Mouse (Mus musculus): ENCODE results near the gene Plce1. TPM values are rescaled to one million over a fixed set of nuclear protein-coding genes. Genes with fewer than 3 reads are reported as not detected.

The Plce1 gene
- polyA plus RNA-seq, 1 experiment from 2014 or later = 6.1 TPM

- 91% methylated on average over 6 of the region's 6 CpGs for WGBS (ENCODE audit: insufficient replicate concordance)
- no peak overlapping the region for H3K9ac ChIP-seq (ENCODE audit: low read depth, low read length)
- H3K27me3 ChIP-seq (ENCODE audit: control insufficient read depth, insufficient read depth, low read length) = no peaks in the 10 kb centered on the region
- H3K4me2 ChIP-seq = no peak overlapping the region
- no peak overlapping the region for H3K4me3 ChIP-seq (ENCODE audit: low read depth, low read length)
- H3K9me3 ChIP-seq (replicated peaks; ENCODE audit: control insufficient read depth, low read length) = no peaks in the 10 kb centered on the region
- ATAC-seq (replicated peaks; ENCODE audit: insufficient number of reproducible peaks, low FRiP score, low TSS enrichment) = no peak
- H3K4me1 ChIP-seq (ENCODE audit: control insufficient read depth, insufficient read depth, low read length) = no peaks in the 10 kb centered on the region
- peaks cover 14% of the 10 kb centered on the region for H3K36me3 ChIP-seq (ENCODE audit: control insufficient read depth, insufficient read depth, low read length)
- H3K27ac ChIP-seq (ENCODE audit: low read depth, low read length) = no peak overlapping the region
These were observed 306.8 kb downstream of the Plce1 start for GRCm38 (mm10) chr19:38787756-38788155.

GRCm38 (mm10) chr19:38793563-38794045 is 312.7 kb downstream of the Plce1 start:
- no peak overlapping the region for H3K27ac ChIP-seq (ENCODE audit: low read depth, low read length)
- no peak overlapping the region for H3K9ac ChIP-seq (ENCODE audit: low read depth, low read length)
- no peaks in the 10 kb centered on the region for H3K9me3 ChIP-seq (replicated peaks; ENCODE audit: control insufficient read depth, low read length)
- H3K4me2 ChIP-seq = no peak overlapping the region
- 93% methylated on average over 7 of the region's 7 CpGs for WGBS (ENCODE audit: insufficient replicate concordance)
- peaks cover 25% of the 10 kb centered on the region for H3K36me3 ChIP-seq (ENCODE audit: control insufficient read depth, insufficient read depth, low read length)
- ATAC-seq (replicated peaks; ENCODE audit: insufficient number of reproducible peaks, low FRiP score, low TSS enrichment) = no peak
- H3K27me3 ChIP-seq (ENCODE audit: control insufficient read depth, insufficient read depth, low read length) = no peaks in the 10 kb centered on the region
- H3K4me1 ChIP-seq (ENCODE audit: control insufficient read depth, insufficient read depth, low read length) = no peaks in the 10 kb centered on the region
- H3K4me3 ChIP-seq (ENCODE audit: low read depth, low read length) = no peak overlapping the region

DNA sequence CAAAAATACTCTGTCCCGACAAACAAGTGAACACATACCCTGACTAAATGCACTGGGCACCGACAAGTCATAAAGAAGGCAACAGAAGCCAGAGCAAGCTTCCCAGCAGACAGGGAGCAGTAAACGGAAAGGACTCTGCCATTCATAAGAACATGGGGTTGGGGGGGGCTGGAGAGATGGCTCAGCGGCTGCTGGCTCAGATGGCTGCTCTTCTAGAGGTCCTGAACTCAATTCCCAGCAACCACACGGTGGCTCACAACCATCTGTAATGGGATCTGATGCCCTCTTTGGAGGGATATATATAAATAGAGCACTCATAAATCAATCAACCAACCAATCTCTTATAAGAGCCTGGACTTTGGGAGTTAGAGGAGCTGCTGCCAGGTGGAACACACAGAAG is 315.6 kb downstream of the Plce1 start:
- WGBS (ENCODE audit: insufficient replicate concordance) = 80% methylated on average over 5 of the region's 5 CpGs
- ATAC-seq (replicated peaks; ENCODE audit: insufficient number of reproducible peaks, low FRiP score, low TSS enrichment) = no peak
- H3K9me3 ChIP-seq (replicated peaks; ENCODE audit: control insufficient read depth, low read length) = no peaks in the 10 kb centered on the region

GRCm38 (mm10) chr19:38798291-38798690 is 317.4 kb downstream of the Plce1 start:
- Histone ChIP-seq H3K4me3 (ENCODE audit: low read depth, low read length) (no peak overlapping the region), H3K36me3 (ENCODE audit: control insufficient read depth, insufficient read depth, low read length) (peaks cover 15% of the 10 kb centered on the region), H3K27me3 (ENCODE audit: control insufficient read depth, insufficient read depth, low read length) (no peaks in the 10 kb centered on the region), H3K4me1 (ENCODE audit: control insufficient read depth, insufficient read depth, low read length) (no peaks in the 10 kb centered on the region), H3K9ac (ENCODE audit: low read depth, low read length) (no peak overlapping the region), H3K4me2 (no peak overlapping the region), H3K27ac (ENCODE audit: low read depth, low read length) (no peak overlapping the region), H3K9me3 (replicated peaks; ENCODE audit: control insufficient read depth, low read length) (no peaks in the 10 kb centered on the region)
- WGBS (ENCODE audit: insufficient replicate concordance) = 84% methylated on average over 1 of the region's 1 CpGs
- ATAC-seq (replicated peaks; ENCODE audit: insufficient number of reproducible peaks, low FRiP score, low TSS enrichment) = no peak

More for the DNA sequence above, 315.6 kb downstream of the Plce1 start:
- peaks cover 18% of the 10 kb centered on the region for H3K36me3 ChIP-seq (ENCODE audit: control insufficient read depth, insufficient read depth, low read length)
- H3K4me2 ChIP-seq = no peak overlapping the region
- H3K27me3 ChIP-seq (ENCODE audit: control insufficient read depth, insufficient read depth, low read length) = no peaks in the 10 kb centered on the region
- H3K4me1 ChIP-seq (ENCODE audit: control insufficient read depth, insufficient read depth, low read length) = no peaks in the 10 kb centered on the region
- H3K27ac ChIP-seq (ENCODE audit: low read depth, low read length) = no peak overlapping the region
- H3K9ac ChIP-seq (ENCODE audit: low read depth, low read length) = no peak overlapping the region
- H3K4me3 ChIP-seq (ENCODE audit: low read depth, low read length) = no peak overlapping the region

DNA sequence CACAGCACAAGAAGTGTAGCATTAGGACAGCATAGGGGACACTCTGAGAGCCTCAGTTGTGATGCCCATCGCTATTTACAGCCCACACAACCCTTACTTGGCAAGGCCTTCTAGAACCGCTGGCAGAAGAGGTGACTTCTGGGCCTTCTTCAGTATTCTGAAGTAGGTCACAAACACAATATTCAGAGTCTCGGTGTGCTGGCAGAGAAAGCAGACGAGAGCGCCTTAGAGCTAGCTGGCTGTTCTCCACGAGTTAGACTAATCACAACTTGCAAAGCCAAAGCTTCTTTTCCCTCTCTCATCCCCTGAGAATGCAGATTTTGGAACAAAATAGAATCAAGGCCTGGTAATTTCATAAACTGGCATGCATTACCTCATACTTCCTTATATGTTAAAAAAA is 317.9 kb downstream of the Plce1 start:
- no peak overlapping the region for H3K4me3 ChIP-seq (ENCODE audit: low read depth, low read length)
- peaks cover 17% of the 10 kb centered on the region for H3K36me3 ChIP-seq (ENCODE audit: control insufficient read depth, insufficient read depth, low read length)
- H3K9me3 ChIP-seq (replicated peaks; ENCODE audit: control insufficient read depth, low read length) = no peaks in the 10 kb centered on the region
- ATAC-seq (replicated peaks; ENCODE audit: insufficient number of reproducible peaks, low FRiP score, low TSS enrichment) = no peak
- no peak overlapping the region for H3K9ac ChIP-seq (ENCODE audit: low read depth, low read length)
- no peak overlapping the region for H3K27ac ChIP-seq (ENCODE audit: low read depth, low read length)
- H3K27me3 ChIP-seq (ENCODE audit: control insufficient read depth, insufficient read depth, low read length) = no peaks in the 10 kb centered on the region
- WGBS (ENCODE audit: insufficient replicate concordance) = 95% methylated on average over 6 of the region's 6 CpGs
- H3K4me2 ChIP-seq = no peak overlapping the region
- no peaks in the 10 kb centered on the region for H3K4me1 ChIP-seq (ENCODE audit: control insufficient read depth, insufficient read depth, low read length)

- peaks cover 16% of the 10 kb centered on the region for H3K36me3 ChIP-seq (ENCODE audit: control insufficient read depth, insufficient read depth, low read length)
- peaks cover 4% of the 10 kb centered on the region for H3K4me1 ChIP-seq (ENCODE audit: control insufficient read depth, insufficient read depth, low read length)
- H3K9me3 ChIP-seq (replicated peaks; ENCODE audit: control insufficient read depth, low read length) = no peaks in the 10 kb centered on the region
- WGBS (ENCODE audit: insufficient replicate concordance) = 40% methylated on average over 8 of the region's 8 CpGs
- no peak overlapping the region for H3K27ac ChIP-seq (ENCODE audit: low read depth, low read length)
- peak overlapping the region; percentile 76 for H3K4me2 ChIP-seq
- H3K9ac ChIP-seq (ENCODE audit: low read depth, low read length) = peak overlapping the region; percentile 83
- ATAC-seq (replicated peaks; ENCODE audit: insufficient number of reproducible peaks, low FRiP score, low TSS enrichment) = no peak
- H3K27me3 ChIP-seq (ENCODE audit: control insufficient read depth, insufficient read depth, low read length) = no peaks in the 10 kb centered on the region
- peak overlapping the region; percentile 79 for H3K4me3 ChIP-seq (ENCODE audit: low read depth, low read length)
These were observed 337.3 kb downstream of the Plce1 start for GRCm38 (mm10) chr19:38818191-38818590.

- ATAC-seq (replicated peaks; ENCODE audit: insufficient number of reproducible peaks, low FRiP score, low TSS enrichment) = peak; percentile 82
- under 1% methylated on average over 38 of the region's 38 CpGs for WGBS (ENCODE audit: insufficient replicate concordance)
These were observed 338.0 kb downstream of the Plce1 start, which contains the start of gene Noc3l for GRCm38 (mm10) chr19:38818766-38819426. Noc3l (minus strand) TSS chr19:38819237.

GRCm38 (mm10) chr19:38819427-38819802 is 338.5 kb downstream of the Plce1 start:
- Histone ChIP-seq H3K27me3 (ENCODE audit: control insufficient read depth, insufficient read depth, low read length) (no peaks in the 10 kb centered on the region), H3K4me3 (ENCODE audit: low read depth, low read length) (peak overlapping the region; percentile 79), H3K36me3 (ENCODE audit: control insufficient read depth, insufficient read depth, low read length) (peaks cover 11% of the 10 kb centered on the region), H3K9me3 (replicated peaks; ENCODE audit: control insufficient read depth, low read length) (no peaks in the 10 kb centered on the region), H3K4me1 (ENCODE audit: control insufficient read depth, insufficient read depth, low read length) (peaks cover 4% of the 10 kb centered on the region), H3K27ac (ENCODE audit: low read depth, low read length) (peak overlapping the region; percentile 36), H3K4me2 (peak overlapping the region; percentile 76), H3K9ac (ENCODE audit: low read depth, low read length) (peak overlapping the region; percentile 83)
- 15% methylated on average over 16 of the region's 16 CpGs for WGBS (ENCODE audit: insufficient replicate concordance)
- peak; percentile 55 for ATAC-seq (replicated peaks; ENCODE audit: insufficient number of reproducible peaks, low FRiP score, low TSS enrichment)

More at GRCm38 (mm10) chr19:38818766-38819426, 338.0 kb downstream of the Plce1 start, which contains the start of gene Noc3l:
- H3K4me1 ChIP-seq (ENCODE audit: control insufficient read depth, insufficient read depth, low read length) = peaks cover 4% of the 10 kb centered on the region
- peak within 1 kb of the TSS; percentile 83 for H3K9ac ChIP-seq (ENCODE audit: low read depth, low read length)
- H3K9me3 ChIP-seq (replicated peaks; ENCODE audit: control insufficient read depth, low read length) = no peaks in the 10 kb centered on the region
- H3K27me3 ChIP-seq (ENCODE audit: control insufficient read depth, insufficient read depth, low read length) = no peaks in the 10 kb centered on the region
- peak within 1 kb of the TSS; percentile 84 for H3K27ac ChIP-seq (ENCODE audit: low read depth, low read length)
- peak within 1 kb of the TSS; percentile 76 for H3K4me2 ChIP-seq
- H3K4me3 ChIP-seq (ENCODE audit: low read depth, low read length) = peak within 1 kb of the TSS; percentile 79
- H3K36me3 ChIP-seq (ENCODE audit: control insufficient read depth, insufficient read depth, low read length) = peaks cover 15% of the 10 kb centered on the region
